Mouse (Mus musculus) intestine, postnatal 0 days (tissue): ENCODE measurements around the gene Tex13c3. TPM values are rescaled to one million over a fixed set of nuclear protein-coding genes. Genes with fewer than 3 reads are reported as not detected.
"Not testable (repeated sequence)": the region's sequence is repeated elsewhere in the genome, so short reads cannot be mapped to it uniquely, and the experiment has no call there.

ENCODE experiments used
- ATAC-seq: fragments of 200-750 bp; cut with Nextera tagmentation; 2 replicates; pipeline ENCODE4 v1.8.0; 2017; ENCODE audit warnings: mild to moderate bottlenecking, moderate TSS enrichment, moderate library complexity
- H3K27ac ChIP-seq: fragments of 300-500 bp; sonication (generic); 2 replicates; pipeline ENCODE4 v1.5.1; 2014; ENCODE audit warnings: mild to moderate bottlenecking, low read depth, low read length, moderate library complexity
- H3K27me3 ChIP-seq: fragments of 300-500 bp; sonication (generic); replicated peaks from 2 replicates; pipeline ENCODE4 v1.6.1; 2014; ENCODE audit warnings: low read length, mixed read lengths; ENCODE audit not compliant: control insufficient read depth, insufficient read depth
- H3K36me3 ChIP-seq: fragments of 300-500 bp; sonication (generic); 2 replicates; pipeline ENCODE4 v1.6.1; 2014; ENCODE audit warnings: mild to moderate bottlenecking, moderate library complexity; ENCODE audit not compliant: control insufficient read depth, insufficient read depth
- H3K4me1 ChIP-seq: fragments of 300-500 bp; sonication (generic); replicated peaks from 2 replicates; pipeline ENCODE4 v1.6.1; 2014; ENCODE audit warnings: antibody characterized with exemption, low read length, mixed read lengths; ENCODE audit not compliant: control insufficient read depth, insufficient read depth
- H3K4me2 ChIP-seq: fragments of 300-500 bp; sonication (generic); replicated peaks from 2 replicates; pipeline ENCODE4 v1.6.1; 2014; ENCODE audit warnings: low read depth, mild to moderate bottlenecking, moderate library complexity
- H3K4me3 ChIP-seq: fragments of 300-500 bp; sonication (generic); 2 replicates; pipeline ENCODE4 v1.5.1; 2014; ENCODE audit warnings: low read depth, low read length
- H3K9ac ChIP-seq: fragments of 300-500 bp; sonication (generic); 2 replicates; pipeline ENCODE4 v1.6.1; 2014; ENCODE audit warnings: mild to moderate bottlenecking, low read depth, low read length
- H3K9me3 ChIP-seq: fragments of 300-500 bp; sonication (generic); 2 replicates; pipeline ENCODE4 v1.6.1; 2016; ENCODE audit warnings: mixed run types; ENCODE audit not compliant: control insufficient read depth
- CTCF ChIP-seq: sonication (generic); IDR thresholded peaks from 2 replicates; pipeline ENCODE4 v1.5.1; 2016; ENCODE audit warnings: low read depth, mild to moderate bottlenecking, control low read depth, antibody characterized with exemption, moderate library complexity
- WGBS: fragments of 180-500 bp; shearing (Covaris S2); extraction: QIAGEN DNeasy Blood & Tissue Kit; methylation state at CpG from one replicate; pipeline ENCODE4 v1.1.7; 2014; 5-methylcytosine and 5-hydroxymethylcytosine counted together
- polyA plus RNA-seq: library from polyadenylated mRNA; unstranded; fragments of >200 nt; fragmentation: Nextera tagmentation; extraction: Ambion mirVana; gene quantifications from 2 replicates; pipeline ENCODE4 v1.2.1, GENCODE M21; 2015

Gene Tex13c3
- polyA plus RNA-seq, result not detected in 2 replicates

- not testable (repeated sequence) for ATAC-seq, H3K4me3 ChIP-seq, H3K27ac ChIP-seq, H3K9ac ChIP-seq, H3K36me3 ChIP-seq, H3K9me3 ChIP-seq, H3K4me1 ChIP-seq, H3K27me3 ChIP-seq, H3K4me2 ChIP-seq
- WGBS, result 97% methylated on average over 5 of the region's 5 CpGs
Observed at GRCm38 (mm10) chrX:19481219-19481618, at the start of gene Tex13c3. Gene Tex13c3 (minus strand): TSS chrX:19481319.

GRCm38 (mm10) chrX:19489731-19490130, 8.6 kb upstream of the Tex13c3 start:
- H3K9ac ChIP-seq, result no peak overlapping the region
- no peaks in the 10 kb centered on the region for H3K9me3 ChIP-seq
- H3K4me1 ChIP-seq, result no peaks in the 10 kb centered on the region
- WGBS, result 57% methylated on average over 4 of the region's 4 CpGs
- H3K27ac ChIP-seq, result no peak overlapping the region
- H3K27me3 ChIP-seq, result no peaks in the 10 kb centered on the region
- no peak overlapping the region for H3K4me2 ChIP-seq
- no peak for ATAC-seq
- H3K36me3 ChIP-seq, result no peaks in the 10 kb centered on the region
- H3K4me3 ChIP-seq, result no peak overlapping the region
- TF ChIP-seq CTCF, result no peak
